Mouse (Mus musculus) E14TG2a.4 (cell line): Measurements from ENCODE around the gene AC124502.3.

Experiments used
- CTCF ChIP-seq: conservative IDR thresholded peaks from 2 replicates; pipeline ENCODE4 v1.5.1; 2014; ENCODE audit warnings: low read length
- POU5F1 ChIP-seq: IDR thresholded peaks from 2 replicates; pipeline ENCODE4 v1.6.1; 2014; ENCODE audit warnings: low read length, borderline replicate concordance

- TF ChIP-seq CTCF (no peak), POU5F1 (no peak)
Observed at GRCm38 (mm10) chr19:5072389-5073019, 33.8 kb downstream of the AC124502.3 start.
